Mouse (Mus musculus) gastrocnemius, adult 8-10 months (tissue): ENCODE data around the gene Sphk2. TPM values are rescaled to one million over a fixed set of nuclear protein-coding genes. Genes with fewer than 3 reads are reported as not detected.
A peak's percentile ranks its signal among the peaks of the same experiment; 100 is the strongest.

Source experiments
- DNase-seq, 2 experiments: peaks; one replicate each; pipeline ENCODE4 v3.0.0; 2022; ENCODE audit warnings: low spot score in 2 of 2
- total RNA-seq, 4 experiments: library from RNA; stranded (reverse); gene quantifications; 2 replicates each; pipeline ENCODE4 v1.2.4; 2022

Gene Sphk2
- total RNA-seq, 4 experiments from 2014 or later, result 10.6 to 15.0 (median 13.0) TPM

GRCm38 (mm10) chr7:45711316-45712021, 6.3 kb downstream of the Sphk2 start:
- no peak for DNase-seq

- peak in 1 of 2 experiments; percentile 44 for DNase-seq
Observed at GRCm38 (mm10) chr7:45710477-45711191, 7.2 kb downstream of the Sphk2 start.

- DNase-seq, result no peak
Observed at GRCm38 (mm10) chr7:45709677-45710355, 8.0 kb downstream of the Sphk2 start.

GRCm38 (mm10) chr7:45709036-45709435, 8.8 kb downstream of the Sphk2 start:
- no peak for DNase-seq

GRCm38 (mm10) chr7:45708221-45708761, 9.5 kb downstream of the Sphk2 start:
- DNase-seq, result peak; percentile 58 to 67

- DNase-seq, result peak; percentile 97 to 98
Observed at GRCm38 (mm10) chr7:45707375-45707967, 10.3 kb downstream of the Sphk2 start.

- peak; percentile 90 to 92 for DNase-seq
Observed at GRCm38 (mm10) chr7:45706721-45707241, 11.0 kb downstream of the Sphk2 start.

- DNase-seq, result peak; percentile 95
Observed at GRCm38 (mm10) chr7:45705873-45706281, 11.9 kb downstream of the Sphk2 start.

- DNase-seq, result peak in 1 of 2 experiments; percentile 39
Observed at GRCm38 (mm10) chr7:45705443-45705864, 12.3 kb downstream of the Sphk2 start.

- DNase-seq, result peak; percentile 99 to 100
Observed at GRCm38 (mm10) chr7:45704730-45705442, 12.9 kb downstream of the Sphk2 start, which contains the start of gene Dbp. Gene Dbp, plus strand, starts transcription at chr7:45705088.

GRCm38 (mm10) chr7:45704046-45704559, 13.7 kb downstream of the Sphk2 start:
- DNase-seq, result peak; percentile 61 to 71

GRCm38 (mm10) chr7:45703521-45704033, 14.2 kb downstream of the Sphk2 start:
- peak in 1 of 2 experiments; percentile 34 for DNase-seq

GRCm38 (mm10) chr7:45702809-45703520, 14.8 kb downstream of the Sphk2 start:
- DNase-seq, result no peak

GRCm38 (mm10) chr7:45702316-45702715, 15.5 kb downstream of the Sphk2 start:
- no peak for DNase-seq

- DNase-seq, result no peak
Observed at GRCm38 (mm10) chr7:45701607-45702006, 16.2 kb downstream of the Sphk2 start.

GRCm38 (mm10) chr7:45701072-45701471, 16.7 kb downstream of the Sphk2 start:
- no peak for DNase-seq

GRCm38 (mm10) chr7:45700301-45701015, 17.3 kb downstream of the Sphk2 start:
- DNase-seq, result peak; percentile 76

GRCm38 (mm10) chr7:45699523-45700141, 18.2 kb downstream of the Sphk2 start, which contains the start of gene Car11:
Gene Car11, plus strand, starts transcription at chr7:45699843.
- DNase-seq, result no peak
